Mouse (Mus musculus) frontal cortex, adult 2 months (tissue): ENCODE data around the gene Pitpna. TPM values are rescaled to one million over a fixed set of nuclear protein-coding genes. Genes with fewer than 3 reads are reported as not detected.

ENCODE experiments used
- DNase-seq, 2 experiments: peaks; one replicate each; pipeline ENCODE4 v3.0.0; 2022; ENCODE audit warnings: low spot score in 1 of 2; ENCODE audit errors: extremely low spot score in 1 of 2
- polyA plus RNA-seq: library from polyadenylated mRNA; depleted of rRNA; stranded (reverse); fragments of >200 nt; gene quantifications from 2 replicates; pipeline ENCODE4 v1.2.3, GENCODE M21; 2012

The Pitpna gene
- polyA plus RNA-seq, 1 experiment: 221 TPM

DNA sequence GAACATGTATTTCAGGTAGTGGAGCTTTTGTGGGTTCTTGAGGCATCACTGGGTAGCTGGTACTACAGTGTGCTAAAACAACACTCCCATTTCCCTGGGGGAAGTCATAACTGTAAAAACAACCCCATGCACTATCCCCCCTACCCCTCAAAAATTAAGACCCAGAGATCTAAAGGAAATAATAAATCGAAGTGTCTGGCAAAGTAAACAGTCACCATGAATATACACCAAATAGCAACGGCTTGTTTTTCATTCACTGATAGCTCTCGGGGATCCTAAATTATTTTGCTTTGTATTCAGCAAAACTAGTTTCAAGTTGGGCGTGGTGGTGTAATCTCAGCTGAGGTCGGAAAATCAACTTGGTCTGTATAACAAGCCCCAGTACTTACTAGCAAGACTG, 42.2 kb downstream of the Pitpna start:
- no peak for DNase-seq

DNA sequence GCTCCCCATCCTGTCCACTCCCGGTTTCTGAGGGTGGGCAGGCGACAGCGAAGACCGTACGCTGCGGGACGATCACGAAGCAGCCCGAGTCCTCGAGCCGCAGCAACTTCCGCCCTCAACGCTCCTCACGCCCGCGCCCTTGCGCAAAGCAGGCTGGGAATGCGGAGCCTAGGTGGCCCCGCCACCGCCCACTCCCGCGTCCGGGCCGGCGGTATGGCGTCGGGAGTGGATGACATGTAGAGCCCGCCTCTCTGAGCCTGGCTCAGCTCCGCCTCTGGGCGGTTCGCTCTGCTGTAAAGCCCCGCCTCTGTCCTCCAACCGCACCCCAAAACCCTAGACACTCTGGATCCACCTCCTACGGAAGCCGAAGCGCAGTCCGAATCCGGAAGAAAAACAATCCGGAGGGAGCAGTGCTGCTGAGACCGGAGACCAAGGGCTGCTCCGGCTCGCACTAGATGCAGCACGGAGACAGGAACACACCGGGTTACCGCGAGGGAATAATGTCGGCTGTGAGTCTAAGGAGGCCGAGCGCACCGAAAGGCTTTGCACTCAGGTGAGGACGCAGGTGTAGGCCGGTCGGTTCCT, 42.8 kb downstream of the Pitpna start, which contains the start of gene Inpp5k:
Inpp5k (plus strand) TSS at position 344 of the 585 bp plus-strand sequence.
- DNase-seq: peak; percentile 96 to 98

DNA sequence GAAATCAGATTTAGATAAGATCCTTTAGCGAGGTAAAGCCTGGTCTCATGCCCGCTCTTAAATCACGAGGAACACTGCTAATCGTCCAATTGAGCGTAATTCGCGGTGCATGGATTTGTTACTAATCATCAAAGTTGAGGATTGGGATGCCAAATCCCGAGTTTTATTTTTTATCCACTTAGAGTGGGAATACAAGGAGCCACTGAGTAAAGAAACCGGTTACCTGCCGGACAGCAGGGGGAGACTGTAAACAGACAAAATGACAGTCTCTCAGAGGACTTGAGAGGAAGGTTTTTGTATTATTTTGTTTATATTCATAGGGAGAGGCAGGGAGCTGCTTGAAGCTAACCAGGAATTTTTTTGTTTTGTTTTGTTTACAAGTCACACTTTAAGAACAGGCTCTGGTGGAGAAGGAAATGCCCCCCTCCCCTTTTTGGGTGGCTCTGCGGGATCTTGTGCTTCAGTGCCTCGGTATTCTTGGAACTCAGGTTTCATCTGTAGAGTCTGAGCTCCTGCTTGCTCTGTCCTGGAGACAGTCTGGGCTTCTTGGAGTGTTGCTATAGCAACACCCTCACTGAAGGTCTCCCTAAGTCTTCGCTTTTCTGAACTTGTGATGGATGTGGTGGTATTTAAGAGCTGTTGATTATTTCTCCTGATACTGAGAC, 43.8 kb downstream of the Pitpna start:
- no peak for DNase-seq

DNA sequence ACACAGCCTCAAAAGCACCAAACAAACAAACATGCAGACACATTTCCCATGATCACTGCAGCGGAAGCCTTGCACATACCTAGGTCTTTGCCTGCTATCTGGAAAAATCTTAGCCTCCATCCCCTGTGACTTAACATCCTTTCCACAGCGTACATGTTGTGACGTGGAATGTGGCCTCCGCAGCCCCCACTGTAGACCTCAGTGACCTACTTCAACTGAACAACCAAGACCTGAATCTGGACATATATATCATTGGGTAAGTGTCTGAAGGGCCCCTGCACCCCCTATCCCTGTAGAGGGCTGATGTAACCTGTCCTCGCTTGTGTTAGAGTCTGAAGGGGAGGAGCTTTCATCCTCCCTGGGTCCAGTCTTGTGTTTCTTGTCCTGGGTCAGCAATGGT, 45.0 kb downstream of the Pitpna start:
- DNase-seq: no peak

- no peak for DNase-seq
These were observed 46.9 kb downstream of the Pitpna start for GRCm38 (mm10) chr11:75634801-75635200.

DNA sequence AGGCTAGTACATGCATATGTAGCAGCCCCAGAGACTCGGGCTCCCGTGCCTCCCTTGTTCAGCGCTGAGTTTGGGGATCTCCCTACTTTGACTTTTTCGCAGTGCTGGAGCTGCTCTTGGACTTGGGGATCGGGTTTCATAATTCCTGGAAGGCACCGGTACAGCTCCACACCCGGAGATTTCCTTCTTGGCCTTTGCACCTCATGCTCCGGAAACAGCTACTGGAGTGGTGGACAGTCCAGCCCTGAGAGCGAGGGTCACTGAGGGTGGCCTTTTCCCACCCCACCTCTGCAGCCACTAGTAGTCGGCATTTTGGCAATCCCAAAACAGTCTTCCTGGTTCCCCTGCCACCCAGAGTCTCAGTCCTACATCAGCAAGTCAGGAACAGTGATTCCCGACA, 47.4 kb downstream of the Pitpna start:
- no peak for DNase-seq

DNA sequence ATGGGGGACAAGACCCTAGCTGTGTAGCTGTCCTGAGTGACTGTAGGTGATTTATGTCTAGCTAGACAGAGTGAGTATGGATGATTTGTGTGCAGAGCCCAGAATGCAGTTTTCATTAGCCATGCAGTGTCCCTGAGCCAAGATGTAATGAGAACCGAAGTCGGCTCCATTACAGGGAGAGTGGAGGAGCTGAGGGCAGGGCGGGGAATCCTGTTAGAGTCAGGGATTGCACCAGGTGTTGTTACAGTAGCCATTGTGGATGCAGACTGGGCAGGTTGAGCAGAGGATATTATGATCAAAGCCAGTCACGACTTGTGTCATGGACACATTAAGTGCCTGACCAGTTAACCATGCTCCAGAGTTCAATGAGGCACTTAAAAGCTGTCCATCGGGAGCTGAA, 55.4 kb downstream of the Pitpna start:
- DNase-seq: no peak

DNA sequence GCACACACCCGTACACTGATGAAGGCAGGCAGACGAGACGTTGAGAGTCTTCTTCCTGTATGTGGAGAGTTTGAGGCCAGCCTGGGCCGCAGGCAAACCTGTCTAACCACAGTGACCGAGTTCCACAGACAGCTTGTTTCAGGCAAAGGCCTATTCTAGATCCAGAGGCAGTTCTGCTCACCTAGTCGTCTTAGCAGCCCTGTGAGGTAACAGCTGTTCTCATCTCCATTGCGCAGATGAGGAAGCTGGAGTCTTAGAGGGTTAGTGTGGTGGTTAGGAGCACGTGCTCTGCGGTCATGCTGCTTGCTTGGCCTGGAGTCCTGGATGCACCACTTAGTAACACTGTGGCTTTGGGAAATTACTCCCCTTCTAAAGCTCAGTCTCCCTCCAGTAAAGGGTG, 56.8 kb downstream of the Pitpna start:
- no peak for DNase-seq

DNA sequence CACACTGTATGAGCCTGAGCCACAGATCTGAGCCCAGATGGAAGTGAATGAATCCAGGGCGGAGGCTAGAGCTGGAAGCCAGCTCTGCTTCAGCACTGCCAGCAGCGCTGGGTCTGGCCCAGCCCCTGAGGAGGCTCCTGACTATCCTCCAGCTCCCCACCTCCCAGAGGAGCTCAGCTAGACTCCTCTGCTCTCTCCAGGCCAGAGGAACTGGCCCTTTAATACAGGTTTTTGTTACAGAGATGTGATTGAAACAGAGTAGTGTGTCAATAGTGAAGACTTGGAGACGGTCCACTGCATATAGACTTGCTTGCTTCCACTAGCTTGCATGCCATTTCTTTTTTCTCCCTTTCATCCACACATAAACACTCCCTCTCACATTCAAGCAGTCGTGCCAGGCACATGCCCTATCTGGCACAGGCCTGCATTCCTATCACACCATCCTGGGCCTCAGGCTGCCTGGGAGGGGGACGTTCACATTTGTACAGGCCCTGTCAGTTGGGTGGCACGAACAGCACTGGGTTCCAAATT, 59.8 kb downstream of the Pitpna start:
- peak in 1 of 2 experiments; percentile 44 for DNase-seq

- no peak for DNase-seq
These were observed 61.3 kb downstream of the Pitpna start for GRCm38 (mm10) chr11:75649155-75649561.

- DNase-seq: no peak
These were observed 62.4 kb downstream of the Pitpna start, which contains the start of gene Myo1c for GRCm38 (mm10) chr11:75650311-75650710. TSS of gene Myo1c (plus strand) at chr11:75650504.

GRCm38 (mm10) chr11:75650958-75651425, 63.1 kb downstream of the Pitpna start:
- no peak for DNase-seq

- peak in 1 of 2 experiments; percentile 85 for DNase-seq
These were observed 63.7 kb downstream of the Pitpna start for GRCm38 (mm10) chr11:75651426-75652221.

DNA sequence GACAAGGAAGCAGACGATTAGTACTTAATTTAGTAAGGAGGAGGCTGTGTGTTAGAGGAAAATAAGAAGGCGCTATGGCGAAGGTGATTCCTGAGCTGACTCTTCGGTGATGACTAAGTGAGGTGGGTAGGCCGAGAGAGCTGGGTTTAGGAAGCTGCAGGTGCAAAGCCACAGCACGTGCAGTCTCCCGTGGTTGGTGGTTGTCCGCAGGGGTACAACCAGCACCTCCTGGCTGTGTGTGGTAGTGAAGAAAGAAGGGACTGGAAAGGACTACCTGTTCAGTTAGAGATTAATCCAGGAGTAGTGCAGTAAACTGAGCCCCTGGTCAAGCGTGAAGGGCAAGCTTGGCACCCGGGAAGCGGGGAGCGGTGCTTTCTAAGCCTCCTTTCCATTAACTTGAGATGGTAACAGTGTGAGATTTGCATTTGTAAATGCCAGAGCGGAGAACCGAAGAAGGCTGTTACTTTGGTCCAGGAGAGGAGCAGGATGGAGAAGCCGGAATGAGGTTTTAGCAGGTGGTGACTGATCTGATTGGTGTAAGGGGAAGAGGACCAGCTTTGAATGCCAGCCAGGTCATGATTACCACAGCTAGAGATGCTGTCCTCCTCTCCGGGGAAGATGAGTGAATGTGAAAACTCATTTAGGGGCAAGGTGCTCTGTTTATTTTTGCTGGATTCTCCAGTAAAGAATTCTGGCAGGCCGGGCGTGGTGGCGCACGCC, 64.5 kb downstream of the Pitpna start:
- DNase-seq: no peak

GRCm38 (mm10) chr11:75652942-75653684, 65.2 kb downstream of the Pitpna start:
- no peak for DNase-seq

DNA sequence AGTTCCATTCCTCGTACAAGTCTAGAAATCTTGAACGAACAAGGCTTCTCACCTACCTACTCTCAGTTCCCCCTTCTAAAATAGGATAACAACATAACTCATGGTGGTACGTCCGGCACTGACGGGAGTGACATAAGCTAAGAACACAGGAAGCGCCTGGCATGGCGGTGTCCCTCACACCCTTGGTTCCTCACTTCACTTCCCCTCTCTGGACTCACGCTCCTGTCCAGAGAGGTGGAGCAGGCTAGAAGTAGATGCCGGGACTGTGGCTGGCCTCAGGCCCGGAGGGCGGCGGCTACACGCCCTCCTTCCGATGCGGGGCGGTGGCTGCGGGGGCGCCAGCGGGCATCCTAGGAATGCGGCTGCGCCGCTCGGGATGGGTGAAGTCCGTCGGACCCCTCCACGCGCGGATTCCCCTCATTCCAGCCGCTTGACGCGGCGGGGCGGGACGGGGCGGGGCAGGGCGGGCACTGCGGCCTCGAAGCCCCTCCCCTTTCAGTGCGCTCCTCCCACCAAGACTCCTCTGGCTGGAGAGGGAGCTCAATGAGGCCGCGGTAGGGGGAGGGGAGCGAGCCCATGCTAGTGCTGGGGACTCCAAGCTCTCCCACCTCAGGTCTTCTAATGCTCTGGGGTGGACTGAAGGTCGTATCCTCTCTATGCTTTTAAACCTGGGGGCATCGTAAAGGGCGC, 66.0 kb downstream of the Pitpna start:
- peak in 1 of 2 experiments; percentile 39 for DNase-seq

DNA sequence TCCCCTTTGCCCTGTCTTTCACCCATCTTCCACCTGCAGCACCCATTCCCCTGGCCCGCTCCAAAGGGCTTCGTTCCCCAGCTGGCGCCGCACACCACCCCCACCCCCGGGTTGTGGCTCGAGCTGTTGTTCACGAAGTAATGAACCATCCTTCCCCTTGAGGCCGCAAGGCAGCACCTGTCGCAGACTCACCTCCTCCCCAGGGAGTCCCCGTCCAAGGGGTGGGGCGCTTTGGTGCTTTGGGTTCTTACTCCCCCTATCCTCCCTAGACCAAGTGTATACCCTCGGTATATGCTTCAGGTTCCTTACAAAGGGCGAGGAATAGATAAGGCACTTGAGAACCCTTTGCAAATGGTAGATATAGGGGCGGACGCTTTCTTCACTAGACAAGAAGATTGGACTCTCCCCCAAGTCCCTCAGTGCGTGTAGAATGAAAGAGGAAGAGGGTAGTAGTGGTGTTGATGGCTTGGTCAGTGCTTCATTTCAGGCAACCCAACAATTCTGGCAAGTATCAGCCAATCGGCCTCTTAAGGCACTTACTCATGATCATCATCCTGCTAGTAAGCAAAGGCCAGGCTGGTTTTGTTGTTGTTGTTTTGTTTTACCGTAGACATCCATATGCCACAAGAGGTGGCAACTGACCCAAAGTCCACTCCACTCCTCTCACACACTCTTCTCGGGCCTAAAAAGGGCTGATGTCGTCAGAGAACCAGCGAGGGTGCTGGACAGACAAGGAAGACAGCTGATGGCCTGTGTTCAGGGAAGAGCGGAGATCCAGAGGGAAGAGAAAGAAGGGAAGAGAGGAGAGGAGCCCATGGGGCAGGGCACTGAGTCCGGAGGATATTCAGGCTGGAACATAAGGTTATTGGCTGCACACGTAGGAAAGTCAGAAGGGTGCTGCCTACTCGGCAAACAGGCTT, 66.8 kb downstream of the Pitpna start:
- DNase-seq: no peak
